In the genomic region with DNA sequence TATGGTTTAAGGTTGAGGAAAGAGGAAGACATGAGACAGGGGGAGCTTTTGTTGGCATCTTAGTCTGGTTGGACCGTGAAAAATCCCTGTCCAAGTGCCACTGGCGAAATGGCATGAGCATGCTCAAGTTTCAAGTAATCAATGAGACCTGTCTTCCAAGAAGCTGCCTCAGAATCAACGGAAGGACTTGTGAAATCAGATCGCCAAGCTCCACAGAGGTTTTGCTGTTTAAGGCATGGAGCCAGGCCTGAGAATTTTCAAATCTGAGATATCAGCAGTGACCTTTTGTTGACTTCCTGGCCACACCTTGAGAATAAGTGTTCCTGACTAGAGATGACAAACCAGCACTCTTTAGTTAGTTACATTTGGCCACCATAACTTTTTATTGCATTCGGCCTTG, we compare ENCODE assay signal across 26 mouse cellular contexts.
"Had no signal": no experiment of that assay in that cellular context is flagged by ENCODE, and none has a peak within 500 bp of the region (broad histone marks: within the 10 kb centered on the region; RNA-seq: fewer than 3 reads in every experiment).

No protein-coding gene starts in this region.

- H3K4me1 ChIP-seq: heart, embryonic 10.5 days; heart, embryonic 12.5 days; hindbrain, embryonic 10.5 days; hindbrain, embryonic 12.5 days; intestine, embryonic 15.5 days; limb, embryonic 13.5 days; limb, embryonic 15.5 days; liver, embryonic 12.5 days had no signal

- ATAC-seq: hindbrain, embryonic 16.5 days; inflammation-experienced regulatory T-cells, adult 6 months; intestine, embryonic 15.5 days; intestine, postnatal 0 days; liver, embryonic 12.5 days had no signal

- H3K4me2 ChIP-seq: heart, embryonic 12.5 days; hindbrain, embryonic 12.5 days; hindbrain, embryonic 14.5 days; intestine, embryonic 15.5 days; limb, embryonic 13.5 days; limb, embryonic 15.5 days; liver, embryonic 12.5 days had no signal

- H3K4me3 ChIP-seq: gastrocnemius, adult 2 months; heart, embryonic 10.5 days; heart, embryonic 12.5 days; hindbrain, embryonic 10.5 days; hindbrain, embryonic 12.5 days; intestine, embryonic 15.5 days; limb, embryonic 13.5 days; limb, embryonic 15.5 days; liver, embryonic 12.5 days had no signal

- DNase-seq: gastrocnemius, adult 2 months; gastrocnemius, postnatal 10 days; gastrocnemius, postnatal 25 days; heart, adult 18-20 months; heart, postnatal 10 days; heart, postnatal 4 days; kidney, adult 18-20 months; kidney, adult 8-10 months; kidney, postnatal 10 days; kidney, postnatal 25 days; layer of hippocampus, adult 9-11 months; layer of hippocampus, postnatal 36 days; left cerebral cortex, postnatal 4 days had no signal

- H3K9me3 ChIP-seq: heart, embryonic 10.5 days; heart, embryonic 12.5 days; hindbrain, embryonic 10.5 days; hindbrain, embryonic 12.5 days; intestine, embryonic 15.5 days; limb, embryonic 13.5 days; limb, embryonic 15.5 days; liver, embryonic 12.5 days had no signal

- H3K27ac ChIP-seq: gastrocnemius, adult 2 months; heart, embryonic 10.5 days; hindbrain, embryonic 10.5 days; hindbrain, embryonic 12.5 days; hindbrain, embryonic 14.5 days; intestine, embryonic 15.5 days; limb, embryonic 13.5 days; limb, embryonic 15.5 days; liver, embryonic 12.5 days; liver, embryonic 14.5 days had no signal

- H3K36me3 ChIP-seq: heart, embryonic 10.5 days; heart, embryonic 12.5 days; hindbrain, embryonic 10.5 days; hindbrain, embryonic 12.5 days; intestine, embryonic 15.5 days; limb, embryonic 13.5 days; limb, embryonic 15.5 days; liver, embryonic 12.5 days had no signal

- H3K27me3 ChIP-seq: hindbrain, embryonic 12.5 days; intestine, embryonic 15.5 days; limb, embryonic 13.5 days; limb, embryonic 15.5 days; liver, embryonic 12.5 days had no signal

- H3K9ac ChIP-seq: heart, embryonic 12.5 days; hindbrain, embryonic 12.5 days; hindbrain, embryonic 14.5 days; intestine, embryonic 15.5 days; limb, embryonic 13.5 days; limb, embryonic 15.5 days; liver, embryonic 12.5 days; liver, embryonic 14.5 days had no signal
